In genomic region chr19:53313684-53314443, GRCm38 (mm10) we compare ENCODE assay signal across 8 mouse cellular contexts. TPM values are rescaled to one million over a fixed set of nuclear protein-coding genes. Genes with fewer than 3 reads are reported as not detected.
DNase-seq lines count a peak whose midpoint lies in the region; ATAC-seq and TF ChIP-seq lines count a peak whose summit lies in the region.

No protein-coding gene starts in this region.

- peaks cover 19% of the 10 kb centered on the region for H3K4me1 ChIP-seq in embryonic facial prominence, embryonic 14.5 days (ENCODE audit: control insufficient read depth, insufficient read depth, low read length)
- peaks cover 11% of the 10 kb centered on the region for H3K4me1 ChIP-seq in heart, adult 2 months (ENCODE audit: control insufficient read depth, insufficient read depth, low read length)
- peaks cover 46% of the 10 kb centered on the region for H3K4me1 ChIP-seq in limb, embryonic 13.5 days
- H3K4me1 ChIP-seq in midbrain, embryonic 16.5 days (ENCODE audit: control insufficient read depth, insufficient read depth, low read length): peaks cover 14% of the 10 kb centered on the region

- intact Hi-C loops in heart, adult 2 months (cut with DNase I): loop anchor here (1.0 to 5.0 kb wide), 4 partner anchors 15 to 307 kb away; partner anchors contain the start of gene Add3

- peak overlapping the region; percentile 95 for H3K4me2 ChIP-seq in embryonic facial prominence, embryonic 14.5 days (ENCODE audit: low read depth, low read length)
- H3K4me2 ChIP-seq in limb, embryonic 13.5 days (replicated peaks): peak overlapping the region; percentile 95
- H3K4me2 ChIP-seq in midbrain, embryonic 16.5 days (ENCODE audit: low read length): peak overlapping the region; percentile 89

- H3K9ac ChIP-seq in embryonic facial prominence, embryonic 14.5 days (ENCODE audit: low read depth, low read length): peak overlapping the region; percentile 92
- peak overlapping the region; percentile 81 for H3K9ac ChIP-seq in heart, adult 2 months (ENCODE audit: low read depth, low read length)
- H3K9ac ChIP-seq in limb, embryonic 13.5 days: peak overlapping the region; percentile 90
- H3K9ac ChIP-seq in midbrain, embryonic 16.5 days (ENCODE audit: low read depth, low read length): peak overlapping the region; percentile 87

- DNase-seq in 3T3-L1 (ENCODE audit: low read depth, low spot score): peak; percentile 99
- DNase-seq in adrenal gland, postnatal 4 days (ENCODE audit: low spot score in 2 of 2): peak; percentile 98 to 99
- peak; percentile 98 for DNase-seq in embryonic facial prominence, embryonic 14.5 days (ENCODE audit: low spot score)
- DNase-seq in heart, adult 2 months: peak; percentile 100
- DNase-seq in kidney, adult 8-10 months: peak; percentile 99 to 100
- DNase-seq in spleen, postnatal 10 days (ENCODE audit: low spot score in 2 of 2): peak; percentile 98 to 100

- peaks cover 3% of the 10 kb centered on the region; the same call in 1 of the 2 replicates for H3K79me2 ChIP-seq in heart, adult 2 months (replicated peaks; ENCODE audit: control insufficient read depth, insufficient read depth, low read length)

- H3K27me3 ChIP-seq in embryonic facial prominence, embryonic 14.5 days (replicated peaks; ENCODE audit: control insufficient read depth, insufficient read depth, low read length): no peaks in the 10 kb centered on the region
- H3K27me3 ChIP-seq in heart, adult 2 months (ENCODE audit: control insufficient read depth, insufficient read depth, low read length): no peaks in the 10 kb centered on the region
- H3K27me3 ChIP-seq in limb, embryonic 13.5 days: no peaks in the 10 kb centered on the region
- no peaks in the 10 kb centered on the region for H3K27me3 ChIP-seq in midbrain, embryonic 16.5 days (ENCODE audit: control insufficient read depth, insufficient read depth, low read depth, low read length)

- H3K4me3 ChIP-seq in embryonic facial prominence, embryonic 14.5 days (ENCODE audit: low read depth, low read length): peak overlapping the region; percentile 91
- peak overlapping the region; percentile 63 for H3K4me3 ChIP-seq in heart, adult 2 months
- peak overlapping the region; percentile 85 for H3K4me3 ChIP-seq in limb, embryonic 13.5 days
- peak overlapping the region; percentile 98 for H3K4me3 ChIP-seq in midbrain, embryonic 16.5 days (ENCODE audit: low read depth, low read length)

- H3K27ac ChIP-seq in embryonic facial prominence, embryonic 14.5 days (replicated peaks; ENCODE audit: low read depth, low read length): peak overlapping the region; percentile 99
- H3K27ac ChIP-seq in heart, adult 2 months: peak overlapping the region; percentile 99
- peak overlapping the region; percentile 97 for H3K27ac ChIP-seq in limb, embryonic 13.5 days
- H3K27ac ChIP-seq in midbrain, embryonic 16.5 days (ENCODE audit: low read length): peak overlapping the region; percentile 95

- no peaks in the 10 kb centered on the region for H3K9me3 ChIP-seq in embryonic facial prominence, embryonic 14.5 days (ENCODE audit: control insufficient read depth, low read length)
- no peaks in the 10 kb centered on the region for H3K9me3 ChIP-seq in limb, embryonic 13.5 days
- H3K9me3 ChIP-seq in midbrain, embryonic 16.5 days (replicated peaks; ENCODE audit: control insufficient read depth, low read length, poor library complexity, severe bottlenecking): no peaks in the 10 kb centered on the region

- under 1% methylated on average over 48 of the region's 52 CpGs for WGBS in embryonic facial prominence, embryonic 14.5 days
- under 1% methylated on average over 52 of the region's 52 CpGs for WGBS in heart, adult 2 months
- 1% methylated on average over 52 of the region's 52 CpGs for WGBS in limb, embryonic 13.5 days
- under 1% methylated on average over 52 of the region's 52 CpGs for WGBS in midbrain, embryonic 16.5 days

- TF ChIP-seq POLR2A in heart, adult 2 months (IDR thresholded peaks at IDR 0.05; ENCODE audit: insufficient read depth, low read depth, low read length): peak; percentile 62

- ATAC-seq in embryonic facial prominence, embryonic 14.5 days (ENCODE audit: low read depth): peak; percentile 91
- ATAC-seq in limb, embryonic 13.5 days (ENCODE audit: low FRiP score, low read depth): peak; percentile 90
- ATAC-seq in midbrain, embryonic 16.5 days: peak; percentile 84

- H3K36me3 ChIP-seq in embryonic facial prominence, embryonic 14.5 days (ENCODE audit: control insufficient read depth, insufficient read depth, low read length): no peaks in the 10 kb centered on the region
- H3K36me3 ChIP-seq in heart, adult 2 months (ENCODE audit: control insufficient read depth, insufficient read depth, low read length): no peaks in the 10 kb centered on the region
- H3K36me3 ChIP-seq in limb, embryonic 13.5 days: no peaks in the 10 kb centered on the region
- no peaks in the 10 kb centered on the region for H3K36me3 ChIP-seq in midbrain, embryonic 16.5 days (ENCODE audit: control insufficient read depth, insufficient read depth, low read length)

- TF ChIP-seq CTCF in heart, adult 2 months (IDR thresholded peaks at IDR 0.05): no peak

- TF ChIP-seq EP300 in heart, adult 2 months (IDR thresholded peaks at IDR 0.05; ENCODE audit: insufficient read depth, low read depth, low read length): peak; percentile 93; the same call in 1 of the 2 replicates

RNA-seq across cellular contexts. Expression of gene Mxi1, which starts 3.5 kb away (rescaled TPM):
- total RNA-seq in adrenal gland, postnatal 4 days (2021): 10 to 100 TPM; 38.1 to 40.5 TPM
- 36.0 and 36.6 TPM in 2 replicates for polyA plus RNA-seq in embryonic facial prominence, embryonic 14.5 days (2014; fragmentation: Nextera tagmentation; extraction: Ambion mirVana)
- total RNA-seq in heart, adult 2 months (2021): 10 to 100 TPM; 38.7 to 49.6 TPM
- 20.9 and 29.7 TPM in 2 replicates for polyA plus RNA-seq in heart, adult 2 months (2012; rRNA removed)
- polyA plus RNA-seq in limb, embryonic 13.5 days (2015; fragmentation: Nextera tagmentation; extraction: Ambion mirVana): 36.3 and 39.1 TPM in 2 replicates
- 37.2 and 40.8 TPM in 2 replicates for polyA plus RNA-seq in midbrain, embryonic 16.5 days (2015; fragmentation: Nextera tagmentation; extraction: Ambion mirVana)

RNA-seq across cellular contexts. Expression of gene Gm10197, which starts 57.7 kb away (rescaled TPM):
- not detected for total RNA-seq in adrenal gland, postnatal 4 days (2021)
- polyA plus RNA-seq in embryonic facial prominence, embryonic 14.5 days (2014; fragmentation: Nextera tagmentation; extraction: Ambion mirVana): 6.4 TPM in 1 of 2 replicates, not detected in the other
- not detected for total RNA-seq in heart, adult 2 months (2021)
- not detected in 2 replicates for polyA plus RNA-seq in heart, adult 2 months (2012; rRNA removed)
- not detected in 2 replicates for polyA plus RNA-seq in limb, embryonic 13.5 days (2015; fragmentation: Nextera tagmentation; extraction: Ambion mirVana)
- not detected in 2 replicates for polyA plus RNA-seq in midbrain, embryonic 16.5 days (2015; fragmentation: Nextera tagmentation; extraction: Ambion mirVana)

Comparison
In these comparisons a context has a peak if more than half of its experiments do, and no peak if none do; other contexts are left out.
1. Peak in every context shown above with its lines: DNase-seq, ATAC-seq, H3K4me3 ChIP-seq and H3K27ac ChIP-seq.